Mouse (Mus musculus): ENCODE measurements around the gene Ostm1.

DNA sequence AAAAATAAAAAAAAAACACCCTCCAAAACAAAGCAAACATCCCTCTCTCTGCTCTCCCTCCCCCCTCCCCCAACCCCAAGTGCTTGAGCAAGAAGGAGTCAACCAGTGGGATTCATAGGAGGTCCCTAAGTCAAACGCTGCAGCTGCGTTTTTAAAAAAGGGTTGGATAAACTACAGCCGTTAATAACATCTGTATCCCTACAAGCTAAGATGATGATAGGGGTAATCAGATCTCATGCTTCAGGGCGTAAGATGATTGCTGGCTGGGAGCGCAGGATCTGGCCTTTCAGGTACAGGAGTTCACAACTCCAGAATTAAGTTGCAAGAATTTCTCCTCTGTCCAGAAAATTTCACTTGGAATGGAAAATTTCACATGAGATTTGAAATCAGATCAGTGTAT lies 5.9 kb downstream of the Ostm1 start:
- TF ChIP-seq CTCF (IDR thresholded peaks at IDR 0.05; ENCODE audit: extremely low read depth, insufficient read depth, low read length) (no peak), POLR2A (IDR thresholded peaks at IDR 0.05; ENCODE audit: extremely low read depth, insufficient read depth, low read length) (no peak)
